ENCODE assay signal across 14 mouse cellular contexts in the genomic region with DNA sequence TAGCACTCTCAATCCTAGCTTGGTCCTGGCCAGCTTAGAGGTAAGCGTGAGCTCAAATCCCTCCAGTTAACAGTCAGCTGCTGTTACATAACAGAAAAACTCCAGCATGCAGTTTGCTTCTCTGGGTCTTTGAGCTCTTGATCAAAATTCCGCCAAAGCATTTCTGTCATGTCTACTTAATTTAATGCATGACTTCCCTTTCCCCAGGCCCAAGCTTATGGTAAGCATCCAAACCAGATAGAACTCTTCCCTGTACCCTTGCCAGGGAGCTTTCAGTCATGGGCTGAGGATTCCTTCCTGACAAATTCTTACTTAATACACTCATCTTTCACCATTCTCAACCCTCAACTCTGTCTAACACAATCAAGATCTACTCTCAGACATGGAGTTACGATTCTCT.
"Had no signal": no experiment of that assay in that cellular context is flagged by ENCODE, and none has a peak within 500 bp of the region (broad histone marks: within the 10 kb centered on the region; RNA-seq: fewer than 3 reads in every experiment).

No protein-coding gene starts in this region.

- DNase-seq: kidney, adult 2 months; kidney, postnatal 25 days; lung, embryonic 14.5 days; lung, postnatal 10 days; lung, postnatal 4 days; right cerebral cortex, adult 18-20 months; right cerebral cortex, postnatal 25 days; thymus, postnatal 14 days had no signal

- ATAC-seq: intestine, embryonic 16.5 days had no signal

- H3K27me3 ChIP-seq: kidney, embryonic 15.5 days; limb, embryonic 13.5 days; liver, embryonic 15.5 days; midbrain, embryonic 12.5 days; neural tube, embryonic 15.5 days had no signal
